Mouse (Mus musculus) telencephalon, adult 2 months (tissue): ENCODE measurements around the gene Pld5.
"Not testable (repeated sequence)": the region's sequence is repeated elsewhere in the genome, so short reads cannot be mapped to it uniquely, and the experiment has no call there.

Experiments
- DNase-seq: peaks from one replicate; pipeline ENCODE4 v3.0.0-alpha.2; 2011; ENCODE audit warnings: low read depth, low spot score

Gene Pld5

GRCm38 (mm10) chr1:176046375-176046774 is 228.7 kb downstream of the Pld5 start:
- no peak for DNase-seq

- no peak for DNase-seq
Observed at GRCm38 (mm10) chr1:176043056-176043455, 232.1 kb downstream of the Pld5 start.

- no peak for DNase-seq
Observed at GRCm38 (mm10) chr1:176039923-176040322, 235.2 kb downstream of the Pld5 start.

GRCm38 (mm10) chr1:176036028-176036427 is 239.1 kb downstream of the Pld5 start:
- no peak for DNase-seq

- no peak for DNase-seq
Observed at GRCm38 (mm10) chr1:176034699-176035098, 240.4 kb downstream of the Pld5 start.

- DNase-seq, result no peak
Observed at GRCm38 (mm10) chr1:176033698-176034097, 241.4 kb downstream of the Pld5 start.

GRCm38 (mm10) chr1:176029063-176029462 is 246.0 kb downstream of the Pld5 start:
- DNase-seq, result no peak

GRCm38 (mm10) chr1:176028397-176028796 is 246.7 kb downstream of the Pld5 start:
- DNase-seq, result no peak

- no peak for DNase-seq
Observed at GRCm38 (mm10) chr1:176024501-176024900, 250.6 kb downstream of the Pld5 start.

GRCm38 (mm10) chr1:176018523-176018922 is 256.6 kb downstream of the Pld5 start:
- no peak for DNase-seq

GRCm38 (mm10) chr1:176016076-176016475 is 259.0 kb downstream of the Pld5 start:
- no peak for DNase-seq

GRCm38 (mm10) chr1:176013497-176014268 is 261.4 kb downstream of the Pld5 start:
- no peak for DNase-seq

- DNase-seq, result no peak
Observed at GRCm38 (mm10) chr1:176011535-176011934, 263.6 kb downstream of the Pld5 start.

GRCm38 (mm10) chr1:176011072-176011471 is 264.0 kb downstream of the Pld5 start:
- no peak for DNase-seq

- no peak for DNase-seq
Observed at GRCm38 (mm10) chr1:176008411-176008810, 266.7 kb downstream of the Pld5 start.

- DNase-seq, result no peak
Observed at GRCm38 (mm10) chr1:176000599-176000998, 274.5 kb downstream of the Pld5 start.

- no peak for DNase-seq
Observed at GRCm38 (mm10) chr1:175997076-175997651, 277.9 kb downstream of the Pld5 start.

- DNase-seq, result no peak
Observed at GRCm38 (mm10) chr1:175988912-175989311, 286.2 kb downstream of the Pld5 start.

- DNase-seq, result no peak
Observed at GRCm38 (mm10) chr1:175988448-175988847, 286.7 kb downstream of the Pld5 start.

GRCm38 (mm10) chr1:175979014-175979413 is 296.1 kb downstream of the Pld5 start, which contains the start of gene Rbm8a2:
TSS of gene Rbm8a2 (minus strand) at chr1:175979114.
- DNase-seq, result not testable (repeated sequence)

- DNase-seq, result no peak
Observed at GRCm38 (mm10) chr1:175970710-175971109, 304.4 kb downstream of the Pld5 start.

GRCm38 (mm10) chr1:175967004-175967745 is 307.9 kb downstream of the Pld5 start:
- no peak for DNase-seq
